Mouse (Mus musculus) stomach, embryonic 16.5 days (tissue): ENCODE data around the gene Zfp51. TPM values are rescaled to one million over a fixed set of nuclear protein-coding genes. Genes with fewer than 3 reads are reported as not detected.
"Not testable (repeated sequence)": the region's sequence is repeated elsewhere in the genome, so short reads cannot be mapped to it uniquely, and the experiment has no call there.

Source experiments
- ATAC-seq: fragments of 200-750 bp; cut with Nextera tagmentation; 2 replicates; pipeline ENCODE4 v1.8.0; 2017; ENCODE audit warnings: moderate number of reproducible peaks, moderate TSS enrichment; ENCODE audit not compliant: insufficient read depth, low FRiP score
- H3K27ac ChIP-seq: fragments of 300-500 bp; sonication (generic); 2 replicates; pipeline ENCODE4 v1.5.1; 2014; ENCODE audit warnings: low read length
- H3K27me3 ChIP-seq: fragments of 300-500 bp; sonication (generic); 2 replicates; pipeline ENCODE4 v1.6.1; 2014; ENCODE audit warnings: low read length, control low read depth, mixed read lengths; ENCODE audit not compliant: control insufficient read depth, insufficient read depth
- H3K36me3 ChIP-seq: fragments of 300-500 bp; sonication (generic); 2 replicates; pipeline ENCODE4 v1.6.1; 2014; ENCODE audit warnings: low read length; ENCODE audit not compliant: control insufficient read depth, insufficient read depth
- H3K4me1 ChIP-seq: fragments of 300-500 bp; sonication (generic); 2 replicates; pipeline ENCODE4 v1.6.1; 2014; ENCODE audit warnings: low read length, control low read depth, mixed read lengths; ENCODE audit not compliant: control insufficient read depth, insufficient read depth
- H3K4me2 ChIP-seq: fragments of 300-500 bp; sonication (generic); 2 replicates; pipeline ENCODE4 v1.6.1; 2014; ENCODE audit warnings: low read depth, low read length, mixed read lengths
- H3K4me3 ChIP-seq: fragments of 300-500 bp; sonication (generic); replicated peaks from 2 replicates; pipeline ENCODE4 v1.5.1; 2014; ENCODE audit warnings: mild to moderate bottlenecking, low read length
- H3K9ac ChIP-seq: fragments of 300-500 bp; sonication (generic); 2 replicates; pipeline ENCODE4 v1.6.1; 2014; ENCODE audit warnings: low read length
- H3K9me3 ChIP-seq: fragments of 300-500 bp; sonication (generic); replicated peaks from 2 replicates; pipeline ENCODE4 v1.6.1; 2016; ENCODE audit warnings: low read length, control low read depth; ENCODE audit not compliant: control insufficient read depth
- WGBS: fragments of 180-500 bp; shearing (Covaris S2); extraction: QIAGEN DNeasy Blood & Tissue Kit; methylation state at CpG from one replicate; pipeline ENCODE4 v1.1.7; 2014; 5-methylcytosine and 5-hydroxymethylcytosine counted together
- polyA plus RNA-seq: library from polyadenylated mRNA; unstranded; fragments of >200 nt; fragmentation: Nextera tagmentation; extraction: Ambion mirVana; gene quantifications from 2 replicates; pipeline ENCODE4 v1.2.1, GENCODE M21; 2015

Gene Zfp51
- 14.5 and 16.8 TPM in 2 replicates for polyA plus RNA-seq

- Histone ChIP-seq H3K36me3 (no peaks in the 10 kb centered on the region), H3K4me3 (peak within 1 kb of the TSS; percentile 76), H3K4me2 (peak within 1 kb of the TSS; percentile 77), H3K27me3 (no peaks in the 10 kb centered on the region), H3K27ac (peak within 1 kb of the TSS; percentile 98), H3K4me1 (peaks cover 3% of the 10 kb centered on the region; the same call in 1 of the 2 replicates), H3K9me3 (no peaks in the 10 kb centered on the region), H3K9ac (peak within 1 kb of the TSS; percentile 81)
- WGBS: under 1% methylated on average over 26 of the region's 26 CpGs
- ATAC-seq: peak; percentile 100
Observed at GRCm38 (mm10) chr17:21450138-21450704, at the start of gene Zfp51. Gene Zfp51, plus strand, starts transcription at chr17:21450374.

GRCm38 (mm10) chr17:21422664-21423599, 27.2 kb upstream of the Zfp51 start, which contains the start of gene Zfp54:
Gene Zfp54, plus strand, starts transcription at chr17:21423227.
- peak; percentile 100 for ATAC-seq
- peak within 1 kb of the TSS; percentile 92 for H3K27ac ChIP-seq
- no peaks in the 10 kb centered on the region for H3K27me3 ChIP-seq
- H3K9ac ChIP-seq: peak within 1 kb of the TSS; percentile 71
- peak within 1 kb of the TSS; percentile 92 for H3K4me2 ChIP-seq
- no peaks in the 10 kb centered on the region for H3K9me3 ChIP-seq
- H3K4me1 ChIP-seq: peaks cover 6% of the 10 kb centered on the region
- under 1% methylated on average over 22 of the region's 22 CpGs for WGBS
- no peaks in the 10 kb centered on the region for H3K36me3 ChIP-seq
- H3K4me3 ChIP-seq: peak within 1 kb of the TSS; percentile 58

GRCm38 (mm10) chr17:21438806-21439400, 11.3 kb upstream of the Zfp51 start:
- not testable (repeated sequence) for H3K4me3 ChIP-seq, H3K9ac ChIP-seq, H3K4me1 ChIP-seq, H3K4me2 ChIP-seq, ATAC-seq, H3K27me3 ChIP-seq, H3K27ac ChIP-seq, H3K36me3 ChIP-seq, H3K9me3 ChIP-seq
- 73% methylated on average over 9 of the region's 9 CpGs for WGBS

- ATAC-seq: peak; percentile 76
- Histone ChIP-seq H3K9ac (peak overlapping the region; percentile 81), H3K4me3 (peak overlapping the region; percentile 76), H3K27me3 (no peaks in the 10 kb centered on the region), H3K27ac (peak overlapping the region; percentile 98), H3K4me1 (peaks cover 3% of the 10 kb centered on the region; the same call in 1 of the 2 replicates), H3K9me3 (no peaks in the 10 kb centered on the region), H3K36me3 (no peaks in the 10 kb centered on the region), H3K4me2 (peak overlapping the region; percentile 77)
- WGBS: 0% methylated on average over 3 of the region's 3 CpGs
Observed at GRCm38 (mm10) chr17:21449669-21450068, 505 bp upstream of the Zfp51 start.

GRCm38 (mm10) chr17:21463550-21463949, 13.4 kb downstream of the Zfp51 start:
- H3K27me3 ChIP-seq: no peaks in the 10 kb centered on the region
- H3K4me3 ChIP-seq: no peak overlapping the region
- no peak overlapping the region for H3K9ac ChIP-seq
- H3K36me3 ChIP-seq: peaks cover 16% of the 10 kb centered on the region
- H3K27ac ChIP-seq: no peak overlapping the region
- H3K9me3 ChIP-seq: no peaks in the 10 kb centered on the region
- WGBS: 88% methylated on average over 5 of the region's 5 CpGs
- no peaks in the 10 kb centered on the region for H3K4me1 ChIP-seq
- no peak for ATAC-seq
- no peak overlapping the region for H3K4me2 ChIP-seq

- no peak overlapping the region for H3K4me2 ChIP-seq
- peaks cover 7% of the 10 kb centered on the region; the same call in 1 of the 2 replicates for H3K4me1 ChIP-seq
- H3K27ac ChIP-seq: no peak overlapping the region
- H3K9me3 ChIP-seq: no peaks in the 10 kb centered on the region
- no peaks in the 10 kb centered on the region for H3K36me3 ChIP-seq
- H3K27me3 ChIP-seq: no peaks in the 10 kb centered on the region
- H3K9ac ChIP-seq: no peak overlapping the region
- no peak overlapping the region for H3K4me3 ChIP-seq
- 44% methylated on average over 3 of the region's 3 CpGs for WGBS
- no peak for ATAC-seq
Observed at GRCm38 (mm10) chr17:21472032-21472652, 22.0 kb downstream of the Zfp51 start.

- Histone ChIP-seq H3K36me3 (no peaks in the 10 kb centered on the region), H3K27ac (peak overlapping the region; percentile 24; the same call in 1 of the 2 replicates), H3K4me3 (no peak overlapping the region), H3K4me1 (peaks cover 7% of the 10 kb centered on the region; the same call in 1 of the 2 replicates), H3K9me3 (no peaks in the 10 kb centered on the region), H3K9ac (no peak overlapping the region), H3K27me3 (no peaks in the 10 kb centered on the region), H3K4me2 (peak overlapping the region; percentile 27; the same call in 1 of the 2 replicates)
- whole genome bisulfite sequencing: 46% methylated on average over 2 of the region's 2 CpGs
- no peak for ATAC-seq
Observed at GRCm38 (mm10) chr17:21472653-21473307, 22.6 kb downstream of the Zfp51 start.
